Mouse (Mus musculus) bone marrow, adult 2 months (tissue): Measurements from ENCODE around the gene Acads.

Experiments used
- CTCF ChIP-seq: fragments of 200-500 bp; IDR thresholded peaks from 2 replicates; pipeline ENCODE4 v1.5.1; 2011; ENCODE audit warnings: low read length, control low read depth; ENCODE audit not compliant: control insufficient read depth, insufficient read depth
- POLR2A ChIP-seq: fragments of 200-500 bp; IDR thresholded peaks from 2 replicates; pipeline ENCODE4 v1.6.1; 2011; ENCODE audit warnings: low read depth, mild to moderate bottlenecking, control low read depth, low read length, borderline replicate concordance; ENCODE audit not compliant: control insufficient read depth

GRCm38 (mm10) chr5:115102231-115102630 is 16.9 kb downstream of the Acads start:
- no peak for TF ChIP-seq CTCF
- TF ChIP-seq POLR2A, result no peak
